15 mouse cellular contexts compared by ENCODE assay signal in the genomic region with DNA sequence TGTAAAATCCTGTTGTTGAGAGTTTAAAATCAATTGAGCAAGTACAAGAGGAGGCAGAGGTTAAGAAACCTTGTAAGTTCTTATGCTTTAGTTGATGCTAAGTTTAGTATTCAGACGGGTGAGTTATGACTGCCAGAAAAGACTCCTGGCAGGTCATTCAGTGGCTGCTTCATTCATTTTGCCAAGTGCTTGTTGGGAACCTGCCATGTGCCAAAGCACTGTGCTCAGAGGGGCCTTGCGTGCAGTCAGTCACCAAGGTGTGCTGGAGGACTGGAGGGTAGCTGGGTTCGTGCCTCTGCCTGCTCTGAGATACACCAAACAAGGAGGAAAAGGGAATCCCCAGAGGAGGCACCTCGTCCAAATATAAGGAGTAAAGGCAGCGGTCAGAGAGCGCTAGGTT. TPM values are rescaled to one million over a fixed set of nuclear protein-coding genes. Genes with fewer than 3 reads are reported as not detected.
DNase-seq lines count a peak whose midpoint lies in the region; ATAC-seq and TF ChIP-seq lines count a peak whose summit lies in the region.
"Had no signal": no experiment of that assay in that cellular context is flagged by ENCODE, and none has a peak within 500 bp of the region (broad histone marks: within the 10 kb centered on the region; RNA-seq: fewer than 3 reads in every experiment).

No protein-coding gene starts in this region.

- no peak overlapping the region for H3K27ac ChIP-seq in heart, embryonic 12.5 days (ENCODE audit: poor library complexity, severe bottlenecking)
- no peak overlapping the region for H3K27ac ChIP-seq in heart, postnatal 0 days (ENCODE audit: low read depth)
- no peak overlapping the region for H3K27ac ChIP-seq in forebrain, postnatal 0 days (ENCODE audit: low read depth, low read length)
- H3K27ac ChIP-seq: embryonic facial prominence, embryonic 15.5 days; forebrain, embryonic 12.5 days; heart, embryonic 13.5 days; liver, embryonic 12.5 days had no signal

- TF ChIP-seq EP300 in heart, postnatal 0 days (IDR thresholded peaks at IDR 0.05; ENCODE audit: low read depth) = no peak

- peak; percentile 92 for DNase-seq in heart, adult 11 months
- DNase-seq in brain, embryonic 14.5 days (ENCODE audit: low read depth) = peak; percentile 57
- peak; percentile 67 to 77 for DNase-seq in cerebellum, postnatal 14 days
- peak; percentile 40 for DNase-seq in heart, postnatal 0 days (ENCODE audit: low spot score)
- no peak for DNase-seq in adrenal gland, adult 18-20 months (ENCODE audit: low spot score in 2 of 2)
- DNase-seq in adipocyte (ENCODE audit: low spot score) = no peak
- DNase-seq in forebrain, postnatal 0 days = no peak
- DNase-seq: right cerebral cortex, postnatal 25 days; thymus, adult 18-20 months had no signal

- H3K36me3 ChIP-seq in heart, embryonic 12.5 days = no peaks in the 10 kb centered on the region
- no peaks in the 10 kb centered on the region for H3K36me3 ChIP-seq in heart, postnatal 0 days (replicated peaks; ENCODE audit: control insufficient read depth, insufficient read depth, low read length)
- no peaks in the 10 kb centered on the region; the same call in 1 of the 2 replicates for H3K36me3 ChIP-seq in forebrain, postnatal 0 days (ENCODE audit: insufficient read depth)
- H3K36me3 ChIP-seq: embryonic facial prominence, embryonic 15.5 days; forebrain, embryonic 12.5 days; liver, embryonic 12.5 days had no signal

- H3K27me3 ChIP-seq in heart, embryonic 12.5 days (replicated peaks) = no peaks in the 10 kb centered on the region
- H3K27me3 ChIP-seq in heart, postnatal 0 days (ENCODE audit: control insufficient read depth, insufficient read depth, low read length) = no peaks in the 10 kb centered on the region
- no peaks in the 10 kb centered on the region for H3K27me3 ChIP-seq in forebrain, postnatal 0 days (ENCODE audit: insufficient read depth, low read length)
- H3K27me3 ChIP-seq: embryonic facial prominence, embryonic 15.5 days; forebrain, embryonic 12.5 days; heart, embryonic 13.5 days; liver, embryonic 12.5 days; megakaryocyte, embryonic 14.5 days had no signal

- no peak overlapping the region for H3K9ac ChIP-seq in heart, embryonic 12.5 days
- no peak overlapping the region for H3K9ac ChIP-seq in heart, postnatal 0 days (replicated peaks; ENCODE audit: low read depth, low read length)
- no peak overlapping the region for H3K9ac ChIP-seq in forebrain, postnatal 0 days
- H3K9ac ChIP-seq: embryonic facial prominence, embryonic 15.5 days; forebrain, embryonic 12.5 days; heart, embryonic 13.5 days; liver, embryonic 12.5 days had no signal

- WGBS in heart, embryonic 12.5 days = 84% methylated on average over 6 of the region's 6 CpGs
- 45% methylated on average over 6 of the region's 6 CpGs for WGBS in heart, postnatal 0 days
- 48% methylated on average over 6 of the region's 6 CpGs for WGBS in forebrain, postnatal 0 days

- no peak for ATAC-seq in heart, embryonic 12.5 days (ENCODE audit: insufficient number of reproducible peaks, low FRiP score)
- no peak for ATAC-seq in heart, postnatal 0 days (ENCODE audit: insufficient read depth, low read depth)
- ATAC-seq in forebrain, postnatal 0 days = no peak
- ATAC-seq: liver, embryonic 12.5 days had no signal

- H3K4me1 ChIP-seq in heart, embryonic 12.5 days (replicated peaks) = peaks cover 46% of the 10 kb centered on the region
- H3K4me1 ChIP-seq in heart, postnatal 0 days (ENCODE audit: control insufficient read depth, insufficient read depth) = peaks cover 20% of the 10 kb centered on the region
- H3K4me1 ChIP-seq in forebrain, postnatal 0 days (ENCODE audit: insufficient read depth) = 0 out of 2 replicates have a peak, but pooled peaks cover 3% of the 10 kb centered on the region

- no peak overlapping the region for H3K4me2 ChIP-seq in heart, embryonic 12.5 days
- H3K4me2 ChIP-seq in heart, postnatal 0 days (ENCODE audit: low read depth, low read length) = no peak overlapping the region
- no peak overlapping the region for H3K4me2 ChIP-seq in forebrain, postnatal 0 days (ENCODE audit: low read depth)
- H3K4me2 ChIP-seq: embryonic facial prominence, embryonic 15.5 days; forebrain, embryonic 12.5 days; heart, embryonic 13.5 days; liver, embryonic 12.5 days had no signal

- H3K9me3 ChIP-seq in heart, embryonic 12.5 days (replicated peaks) = peaks cover 6% of the 10 kb centered on the region
- H3K9me3 ChIP-seq in heart, postnatal 0 days (replicated peaks; ENCODE audit: control insufficient read depth, low read length) = no peaks in the 10 kb centered on the region
- H3K9me3 ChIP-seq in forebrain, postnatal 0 days (ENCODE audit: low read length) = peaks cover 3% of the 10 kb centered on the region; the same call in 1 of the 2 replicates
- H3K9me3 ChIP-seq: embryonic facial prominence, embryonic 15.5 days; forebrain, embryonic 12.5 days; liver, embryonic 12.5 days had no signal

- TF ChIP-seq POLR2A in brain, embryonic 14.5 days (IDR thresholded peaks at IDR 0.05; ENCODE audit: borderline replicate concordance, extremely low read depth, insufficient read depth, insufficient read length, poor library complexity, severe bottlenecking) = no peak

- H3K4me3 ChIP-seq in heart, embryonic 12.5 days = no peak overlapping the region
- no peak overlapping the region for H3K4me3 ChIP-seq in heart, postnatal 0 days (ENCODE audit: low read depth, low read length)
- no peak overlapping the region for H3K4me3 ChIP-seq in forebrain, postnatal 0 days (ENCODE audit: low read depth, low read length)
- H3K4me3 ChIP-seq: embryonic facial prominence, embryonic 15.5 days; forebrain, embryonic 12.5 days; heart, embryonic 13.5 days; liver, embryonic 12.5 days had no signal

- TF ChIP-seq CTCF in brain, embryonic 14.5 days (IDR thresholded peaks at IDR 0.05; ENCODE audit: borderline replicate concordance, extremely low read depth, insufficient read depth, insufficient read length) = no peak
- TF ChIP-seq CTCF in heart, postnatal 0 days (IDR thresholded peaks at IDR 0.05; ENCODE audit: low read depth) = no peak
- TF ChIP-seq CTCF in forebrain, postnatal 0 days (IDR thresholded peaks at IDR 0.05; ENCODE audit: low read depth) = no peak

RNA-seq across cellular contexts. Expression of gene Atxn7l1, which starts 50.3 kb away (rescaled TPM):
- 11.1 and 11.4 TPM in 2 replicates for polyA plus RNA-seq in heart, embryonic 12.5 days (2016; fragmentation: Nextera tagmentation; extraction: Ambion mirVana)
- polyA plus RNA-seq in brain, embryonic 14.5 days (2012; rRNA removed) = 30.3 and 43.3 TPM in 2 replicates
- 6.7 and 11.1 TPM in 2 replicates for total RNA-seq in heart, postnatal 0 days (2014; rRNA removed; ENCODE audit: low replicate concordance)
- polyA plus RNA-seq in heart, postnatal 0 days (2015; fragmentation: Nextera tagmentation; extraction: Ambion mirVana) = 4.5 and 5.3 TPM in 2 replicates
- total RNA-seq in adrenal gland, adult 18-20 months (2021) = 10 to 100 TPM; 25.4 to 26.8 TPM
- 16.1 and 23.0 TPM in 2 replicates for total RNA-seq in forebrain, postnatal 0 days (2014; rRNA removed)
- polyA plus RNA-seq in forebrain, postnatal 0 days (2015; fragmentation: Nextera tagmentation; extraction: Ambion mirVana) = 18.2 TPM in 2 replicates

Comparison
In these comparisons a context has a peak if more than half of its experiments do, and no peak if none do; other contexts are left out.
1. DNase-seq: peak in heart, adult 11 months (single experiment), brain, embryonic 14.5 days (single experiment), cerebellum, postnatal 14 days (2 of 2) and heart, postnatal 0 days (single experiment); none in adrenal gland, adult 18-20 months (0 of 2), adipocyte (single experiment) and forebrain, postnatal 0 days (single experiment).